Mouse (Mus musculus): ENCODE data around the gene Zcchc10. TPM values are rescaled to one million over a fixed set of nuclear protein-coding genes. Genes with fewer than 3 reads are reported as not detected.
"Not testable (repeated sequence)": the region's sequence is repeated elsewhere in the genome, so short reads cannot be mapped to it uniquely, and the experiment has no call there.

Gene Zcchc10
- polyA plus RNA-seq, 1 experiment from 2014 or later, result 31.4 TPM

DNA sequence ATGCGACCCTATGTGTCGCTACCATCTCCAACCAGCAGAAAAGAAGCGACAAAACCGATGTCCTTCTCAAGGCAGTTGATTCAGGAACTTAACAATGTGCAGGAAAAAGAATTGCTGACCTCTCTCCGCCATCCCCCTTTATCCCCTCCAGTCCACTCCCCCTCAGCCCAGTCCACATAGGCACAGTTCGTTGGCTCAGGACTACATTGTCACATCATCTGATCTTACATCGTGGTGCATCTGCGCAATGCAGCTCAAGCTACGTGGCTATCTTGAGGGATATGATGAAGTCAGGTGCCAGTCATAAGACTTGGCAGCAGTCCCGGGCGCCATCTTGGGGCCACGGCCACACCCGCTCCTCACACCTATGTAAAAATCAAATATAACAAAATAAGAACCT is 4.6 kb upstream of the Zcchc10 start:
- not testable (repeated sequence) for H3K4me2 ChIP-seq (ENCODE audit: low read depth, low read length); H3K36me3 ChIP-seq (replicated peaks; ENCODE audit: control insufficient read depth, insufficient read depth, low read depth, low read length); H3K4me3 ChIP-seq (ENCODE audit: low read depth, low read length); H3K27ac ChIP-seq (replicated peaks; ENCODE audit: low read depth, low read length); ATAC-seq (replicated peaks; ENCODE audit: insufficient number of reproducible peaks, low FRiP score, low TSS enrichment, low read depth); H3K27me3 ChIP-seq (ENCODE audit: control insufficient read depth, insufficient read depth, low read length); H3K4me1 ChIP-seq (ENCODE audit: control insufficient read depth, insufficient read depth, low read length); DNase-seq (ENCODE audit: low spot score); H3K9me3 ChIP-seq (replicated peaks; ENCODE audit: control insufficient read depth, low read length); H3K9ac ChIP-seq (replicated peaks; ENCODE audit: low read length)
- WGBS, result 92% methylated on average over 13 of the region's 13 CpGs

- no peak overlapping the region for H3K27ac ChIP-seq (replicated peaks; ENCODE audit: low read depth, low read length)
- no peaks in the 10 kb centered on the region for H3K27me3 ChIP-seq (ENCODE audit: control insufficient read depth, insufficient read depth, low read length)
- H3K4me3 ChIP-seq (ENCODE audit: low read depth, low read length), result no peak overlapping the region
- H3K9ac ChIP-seq (replicated peaks; ENCODE audit: low read length), result no peak overlapping the region
- no peak overlapping the region for H3K4me2 ChIP-seq (ENCODE audit: low read depth, low read length)
- no peaks in the 10 kb centered on the region for H3K4me1 ChIP-seq (ENCODE audit: control insufficient read depth, insufficient read depth, low read length)
- DNase-seq (ENCODE audit: low spot score), result no peak
- no peak for ATAC-seq (replicated peaks; ENCODE audit: insufficient number of reproducible peaks, low FRiP score, low TSS enrichment, low read depth)
- peaks cover 5% of the 10 kb centered on the region for H3K36me3 ChIP-seq (replicated peaks; ENCODE audit: control insufficient read depth, insufficient read depth, low read depth, low read length)
- H3K9me3 ChIP-seq (replicated peaks; ENCODE audit: control insufficient read depth, low read length), result no peaks in the 10 kb centered on the region
- WGBS, result 85% methylated on average over 7 of the region's 7 CpGs
Measured at GRCm38 (mm10) chr11:53330325-53330724, 5.8 kb downstream of the Zcchc10 start.

- H3K4me3 ChIP-seq (ENCODE audit: low read depth, low read length), result no peak overlapping the region
- no peak for ATAC-seq (replicated peaks; ENCODE audit: insufficient number of reproducible peaks, low FRiP score, low TSS enrichment, low read depth)
- DNase-seq (ENCODE audit: low spot score), result no peak
- H3K4me2 ChIP-seq (ENCODE audit: low read depth, low read length), result no peak overlapping the region
- no peak overlapping the region for H3K27ac ChIP-seq (replicated peaks; ENCODE audit: low read depth, low read length)
- H3K9me3 ChIP-seq (replicated peaks; ENCODE audit: control insufficient read depth, low read length), result no peaks in the 10 kb centered on the region
- 93% methylated on average over 6 of the region's 6 CpGs for WGBS
- no peaks in the 10 kb centered on the region for H3K4me1 ChIP-seq (ENCODE audit: control insufficient read depth, insufficient read depth, low read length)
- no peaks in the 10 kb centered on the region for H3K27me3 ChIP-seq (ENCODE audit: control insufficient read depth, insufficient read depth, low read length)
- H3K9ac ChIP-seq (replicated peaks; ENCODE audit: low read length), result no peak overlapping the region
- peaks cover 5% of the 10 kb centered on the region for H3K36me3 ChIP-seq (replicated peaks; ENCODE audit: control insufficient read depth, insufficient read depth, low read depth, low read length)
Measured at GRCm38 (mm10) chr11:53331121-53331520, 6.6 kb downstream of the Zcchc10 start.

DNA sequence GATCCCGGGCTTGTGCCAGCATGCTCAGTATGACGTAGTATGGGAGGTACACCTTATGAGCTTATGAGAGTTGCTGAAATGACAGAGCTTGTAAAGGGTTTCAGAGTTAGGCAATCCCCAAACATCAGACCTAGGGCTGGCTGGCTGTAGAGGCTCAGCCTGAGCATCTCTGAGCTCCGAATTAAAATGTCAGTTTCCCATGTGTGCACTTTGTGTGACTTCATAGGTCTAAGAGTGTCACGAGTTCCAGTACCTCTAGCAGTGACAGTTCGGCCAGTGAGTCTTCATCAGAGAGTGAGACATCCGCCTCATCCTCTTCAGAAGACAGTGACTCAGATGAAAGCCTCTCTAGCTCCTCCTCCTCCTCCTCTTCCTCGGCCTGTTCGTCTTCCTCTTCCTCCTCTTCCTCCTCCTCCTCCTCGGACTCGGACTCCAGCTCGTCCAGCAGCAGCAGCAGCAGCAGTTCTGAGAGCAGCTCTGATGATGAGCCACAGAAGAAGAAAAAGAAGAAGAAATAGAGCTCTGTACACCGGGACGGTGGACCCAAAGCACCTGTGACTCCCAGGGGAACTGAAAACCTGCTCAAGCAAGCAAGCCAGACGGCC is 7.7 kb downstream of the Zcchc10 start:
- no peak overlapping the region for H3K4me3 ChIP-seq (ENCODE audit: low read depth, low read length)
- ATAC-seq (replicated peaks; ENCODE audit: insufficient number of reproducible peaks, low FRiP score, low TSS enrichment, low read depth), result no peak
- H3K27me3 ChIP-seq (ENCODE audit: control insufficient read depth, insufficient read depth, low read length), result no peaks in the 10 kb centered on the region
- WGBS, result 89% methylated on average over 14 of the region's 14 CpGs
- H3K4me2 ChIP-seq (ENCODE audit: low read depth, low read length), result no peak overlapping the region
- no peaks in the 10 kb centered on the region for H3K9me3 ChIP-seq (replicated peaks; ENCODE audit: control insufficient read depth, low read length)
- DNase-seq (ENCODE audit: low spot score), result no peak
- peaks cover 5% of the 10 kb centered on the region for H3K36me3 ChIP-seq (replicated peaks; ENCODE audit: control insufficient read depth, insufficient read depth, low read depth, low read length)
- H3K27ac ChIP-seq (replicated peaks; ENCODE audit: low read depth, low read length), result no peak overlapping the region
- H3K4me1 ChIP-seq (ENCODE audit: control insufficient read depth, insufficient read depth, low read length), result no peaks in the 10 kb centered on the region
- no peak overlapping the region for H3K9ac ChIP-seq (replicated peaks; ENCODE audit: low read length)

GRCm38 (mm10) chr11:53335505-53336181 is 11.2 kb downstream of the Zcchc10 start:
- ATAC-seq (replicated peaks; ENCODE audit: insufficient number of reproducible peaks, low FRiP score, low TSS enrichment, low read depth) (no peak), DNase-seq (ENCODE audit: low spot score) (no peak)
- no peak overlapping the region for H3K4me2 ChIP-seq (ENCODE audit: low read depth, low read length)
- H3K9me3 ChIP-seq (replicated peaks; ENCODE audit: control insufficient read depth, low read length), result no peaks in the 10 kb centered on the region
- no peak overlapping the region for H3K27ac ChIP-seq (replicated peaks; ENCODE audit: low read depth, low read length)
- H3K36me3 ChIP-seq (replicated peaks; ENCODE audit: control insufficient read depth, insufficient read depth, low read depth, low read length), result peaks cover 5% of the 10 kb centered on the region; the same call in 1 of the 2 replicates
- H3K4me3 ChIP-seq (ENCODE audit: low read depth, low read length), result no peak overlapping the region
- WGBS, result 23% methylated on average over 3 of the region's 3 CpGs
- H3K4me1 ChIP-seq (ENCODE audit: control insufficient read depth, insufficient read depth, low read length), result no peaks in the 10 kb centered on the region
- H3K9ac ChIP-seq (replicated peaks; ENCODE audit: low read length), result no peak overlapping the region
- no peaks in the 10 kb centered on the region for H3K27me3 ChIP-seq (ENCODE audit: control insufficient read depth, insufficient read depth, low read length)

- DNase-seq (ENCODE audit: low spot score) (no peak), ATAC-seq (replicated peaks; ENCODE audit: insufficient number of reproducible peaks, low FRiP score, low TSS enrichment, low read depth) (no peak)
- Histone ChIP-seq H3K4me2 (ENCODE audit: low read depth, low read length) (no peak overlapping the region), H3K27me3 (ENCODE audit: control insufficient read depth, insufficient read depth, low read length) (no peaks in the 10 kb centered on the region), H3K9ac (replicated peaks; ENCODE audit: low read length) (no peak overlapping the region), H3K9me3 (replicated peaks; ENCODE audit: control insufficient read depth, low read length) (no peaks in the 10 kb centered on the region), H3K36me3 (replicated peaks; ENCODE audit: control insufficient read depth, insufficient read depth, low read depth, low read length) (peaks cover 3% of the 10 kb centered on the region; the same call in 1 of the 2 replicates), H3K27ac (replicated peaks; ENCODE audit: low read depth, low read length) (no peak overlapping the region), H3K4me3 (ENCODE audit: low read depth, low read length) (no peak overlapping the region), H3K4me1 (ENCODE audit: control insufficient read depth, insufficient read depth, low read length) (no peaks in the 10 kb centered on the region)
Measured at GRCm38 (mm10) chr11:53336182-53336571, 11.7 kb downstream of the Zcchc10 start.

DNA sequence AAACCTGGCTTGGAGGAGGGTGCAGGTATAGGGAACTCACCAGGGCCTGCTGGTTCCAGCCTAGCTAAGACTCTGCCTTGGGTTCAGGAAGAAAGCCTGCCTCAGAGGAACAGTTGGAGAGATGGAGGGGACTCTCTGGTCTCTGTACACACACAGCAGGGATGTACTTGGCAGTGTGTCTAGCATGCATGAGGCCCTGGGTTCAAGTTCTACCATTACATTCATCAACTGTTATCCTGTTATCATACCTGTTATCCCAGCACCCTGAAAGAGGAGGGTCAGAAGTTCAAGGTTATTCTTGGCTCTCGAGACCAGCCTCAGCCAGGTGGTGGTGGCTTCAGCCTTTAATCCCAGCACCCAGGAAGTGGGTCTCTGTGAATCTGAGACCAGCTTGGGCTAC is 12.4 kb downstream of the Zcchc10 start:
- H3K27ac ChIP-seq (replicated peaks; ENCODE audit: low read depth, low read length), result no peak overlapping the region
- H3K4me2 ChIP-seq (ENCODE audit: low read depth, low read length), result no peak overlapping the region
- H3K9me3 ChIP-seq (replicated peaks; ENCODE audit: control insufficient read depth, low read length), result no peaks in the 10 kb centered on the region
- ATAC-seq (replicated peaks; ENCODE audit: insufficient number of reproducible peaks, low FRiP score, low TSS enrichment, low read depth), result no peak
- no peak overlapping the region for H3K4me3 ChIP-seq (ENCODE audit: low read depth, low read length)
- H3K27me3 ChIP-seq (ENCODE audit: control insufficient read depth, insufficient read depth, low read length), result no peaks in the 10 kb centered on the region
- DNase-seq (ENCODE audit: low spot score), result no peak
- 62% methylated on average over 1 of the region's 1 CpGs for whole genome bisulfite sequencing
- H3K9ac ChIP-seq (replicated peaks; ENCODE audit: low read length), result no peak overlapping the region
- H3K36me3 ChIP-seq (replicated peaks; ENCODE audit: control insufficient read depth, insufficient read depth, low read depth, low read length), result no peaks in the 10 kb centered on the region
- H3K4me1 ChIP-seq (ENCODE audit: control insufficient read depth, insufficient read depth, low read length), result no peaks in the 10 kb centered on the region

- no peaks in the 10 kb centered on the region for H3K36me3 ChIP-seq (replicated peaks; ENCODE audit: control insufficient read depth, insufficient read depth, low read depth, low read length)
- no peaks in the 10 kb centered on the region for H3K4me1 ChIP-seq (ENCODE audit: control insufficient read depth, insufficient read depth, low read length)
- DNase-seq (ENCODE audit: low spot score) (no peak), ATAC-seq (replicated peaks; ENCODE audit: insufficient number of reproducible peaks, low FRiP score, low TSS enrichment, low read depth) (no peak)
- no peak overlapping the region for H3K27ac ChIP-seq (replicated peaks; ENCODE audit: low read depth, low read length)
- no peaks in the 10 kb centered on the region for H3K27me3 ChIP-seq (ENCODE audit: control insufficient read depth, insufficient read depth, low read length)
- H3K4me2 ChIP-seq (ENCODE audit: low read depth, low read length), result no peak overlapping the region
- no peak overlapping the region for H3K4me3 ChIP-seq (ENCODE audit: low read depth, low read length)
- 55% methylated on average over 8 of the region's 8 CpGs for WGBS
- no peak overlapping the region for H3K9ac ChIP-seq (replicated peaks; ENCODE audit: low read length)
- no peaks in the 10 kb centered on the region for H3K9me3 ChIP-seq (replicated peaks; ENCODE audit: control insufficient read depth, low read length)
Measured at GRCm38 (mm10) chr11:53337684-53338083, 13.2 kb downstream of the Zcchc10 start.

Measured in embryonic facial prominence, embryonic 11.5 days (tissue).